Mouse (Mus musculus) liver, embryonic 14.5 days (tissue): ENCODE measurements around the gene Grm8. TPM values are rescaled to one million over a fixed set of nuclear protein-coding genes. Genes with fewer than 3 reads are reported as not detected.

ENCODE experiments used
- ATAC-seq: fragments of 200-750 bp; cut with Nextera tagmentation; 2 replicates; pipeline ENCODE4 v1.8.0; 2017; ENCODE audit warnings: moderate number of reproducible peaks, mild to moderate bottlenecking, moderate library complexity; ENCODE audit not compliant: insufficient read depth
- DNase-seq, 3 experiments: peaks; one replicate each; pipeline ENCODE4 v3.0.0-alpha.2; 2012 to 2013; ENCODE audit warnings: low read depth in 3 of 3, low spot score in 3 of 3
- H3K27ac ChIP-seq: fragments of 300-500 bp; sonication (generic); 2 replicates; pipeline ENCODE4 v1.5.1; 2014; ENCODE audit warnings: moderate library complexity, mild to moderate bottlenecking, control low read depth, inconsistent platforms
- H3K27me3 ChIP-seq: fragments of 300-500 bp; sonication (generic); 2 replicates; pipeline ENCODE4 v1.6.1; 2014; ENCODE audit warnings: mild to moderate bottlenecking, low read length, moderate library complexity; ENCODE audit not compliant: control insufficient read depth, insufficient read depth
- H3K36me3 ChIP-seq: fragments of 300-500 bp; sonication (generic); replicated peaks from 2 replicates; pipeline ENCODE4 v1.6.1; 2014; ENCODE audit warnings: low read depth; ENCODE audit not compliant: control insufficient read depth, insufficient read depth
- H3K4me1 ChIP-seq, 2 experiments: fragments of 200-500 bp in 1 of 2; fragments of 300-500 bp in 1 of 2; sonication (generic) in 1 of 2; replicated peaks; 2 replicates each; pipeline ENCODE4 v1.6.1; 2012 to 2014; ENCODE audit warnings: antibody characterized with exemption in 1 of 2, inconsistent platforms in 1 of 2, low read length in 1 of 2; ENCODE audit not compliant: control insufficient read depth in 2 of 2, insufficient read depth in 2 of 2
- H3K4me2 ChIP-seq: fragments of 300-500 bp; sonication (generic); 2 replicates; pipeline ENCODE4 v1.6.1; 2014; ENCODE audit warnings: low read depth, mild to moderate bottlenecking, control low read depth, moderate library complexity
- H3K4me3 ChIP-seq, 2 experiments: fragments of 200-500 bp in 1 of 2; fragments of 300-500 bp in 1 of 2; sonication (generic) in 1 of 2; 2 replicates each; pipeline ENCODE4 v1.5.1; 2012 to 2014; ENCODE audit warnings: low read depth in 2 of 2, low read length in 2 of 2, mild to moderate bottlenecking in 2 of 2, control low read depth in 1 of 2, inconsistent platforms in 1 of 2, moderate library complexity in 1 of 2; ENCODE audit not compliant: insufficient read depth in 1 of 2
- H3K9ac ChIP-seq: fragments of 300-500 bp; sonication (generic); replicated peaks from 2 replicates; pipeline ENCODE4 v1.6.1; 2014; ENCODE audit warnings: mild to moderate bottlenecking, control low read depth, moderate library complexity
- H3K9me3 ChIP-seq: fragments of 300-500 bp; sonication (generic); 2 replicates; pipeline ENCODE4 v1.6.1; 2016; ENCODE audit warnings: low read length, mixed read lengths; ENCODE audit not compliant: control insufficient read depth
- CTCF ChIP-seq: IDR thresholded peaks from 2 replicates; pipeline ENCODE4 v1.5.1; 2016; ENCODE audit warnings: antibody characterized with exemption, low read depth, control low read depth
- EP300 ChIP-seq: IDR thresholded peaks from 2 replicates; pipeline ENCODE4 v1.6.1; 2016; ENCODE audit warnings: antibody characterized with exemption, low read depth
- WGBS: fragments of 180-500 bp; shearing (Covaris S2); extraction: QIAGEN DNeasy Blood & Tissue Kit; methylation state at CpG from one replicate; pipeline ENCODE4 v1.1.7; 2014; ENCODE audit not compliant: insufficient replicate concordance; 5-methylcytosine and 5-hydroxymethylcytosine counted together
- polyA plus RNA-seq, 2 experiments: library from polyadenylated mRNA; depleted of rRNA in 1 of 2; stranded (reverse) in 1 of 2; unstranded in 1 of 2; fragments of >200 nt; fragmentation: Nextera tagmentation in 1 of 2; extraction: Ambion mirVana in 1 of 2; gene quantifications; 2 replicates each; pipeline versions ENCODE4 v1.2.1 to v1.2.3; 2012 to 2014

Grm8 gene
- polyA plus RNA-seq, 2 experiments: not detected

DNA sequence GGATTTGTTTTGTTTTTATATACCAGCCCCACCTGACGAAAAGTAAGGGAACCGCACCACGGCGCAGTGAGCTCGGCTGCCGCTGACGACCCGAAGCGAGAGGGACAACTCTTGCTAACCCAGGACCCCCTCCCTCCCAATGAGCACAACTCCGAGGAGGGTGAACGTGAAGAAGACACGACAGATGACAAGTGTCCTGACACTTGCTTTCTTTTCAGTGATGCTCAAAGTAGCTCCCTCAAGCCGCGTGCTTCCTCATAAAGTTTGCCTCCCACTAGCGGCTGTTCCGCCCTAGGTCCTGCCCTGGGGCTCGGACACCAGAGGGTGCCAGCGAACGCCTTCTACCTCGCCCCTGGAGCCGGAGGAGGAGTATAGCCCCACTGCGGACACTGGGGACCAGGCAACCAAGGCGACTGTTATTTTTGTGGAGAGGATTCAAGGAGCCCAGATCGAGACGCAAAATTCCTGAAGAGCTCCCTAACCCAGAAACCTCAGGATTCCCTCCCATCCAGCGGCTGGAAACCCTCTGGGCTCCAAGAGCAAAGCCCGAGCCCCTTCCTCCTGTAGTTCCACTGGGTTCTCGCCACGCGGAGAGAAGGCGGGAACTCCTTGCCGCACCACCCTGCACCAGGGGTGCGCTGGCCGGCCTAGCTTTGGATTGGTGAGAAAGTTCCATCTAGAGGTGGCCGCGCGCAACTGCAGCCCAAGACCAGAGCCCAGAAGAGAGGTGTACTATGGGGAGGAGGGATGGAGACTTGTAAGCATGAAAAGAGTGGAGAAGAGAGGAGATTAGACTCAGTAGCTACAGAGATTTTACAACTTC, 644 bp upstream of the Grm8 start:
- under 1% methylated on average over 37 of the region's 37 CpGs for WGBS
- Histone ChIP-seq H3K27me3 (peaks cover 51% of the 10 kb centered on the region), H3K9me3 (no peaks in the 10 kb centered on the region), H3K4me3 (peak overlapping the region; percentile 40), H3K9ac (no peak overlapping the region), H3K27ac (no peak overlapping the region), H3K4me1 (no peaks in the 10 kb centered on the region), H3K36me3 (no peaks in the 10 kb centered on the region), H3K4me2 (peak overlapping the region; percentile 73)
- TF ChIP-seq EP300 (no peak), CTCF (peak; percentile 85)
- ATAC-seq: peak; percentile 76
- peak; percentile 32 to 48 (median 42) for DNase-seq

DNA sequence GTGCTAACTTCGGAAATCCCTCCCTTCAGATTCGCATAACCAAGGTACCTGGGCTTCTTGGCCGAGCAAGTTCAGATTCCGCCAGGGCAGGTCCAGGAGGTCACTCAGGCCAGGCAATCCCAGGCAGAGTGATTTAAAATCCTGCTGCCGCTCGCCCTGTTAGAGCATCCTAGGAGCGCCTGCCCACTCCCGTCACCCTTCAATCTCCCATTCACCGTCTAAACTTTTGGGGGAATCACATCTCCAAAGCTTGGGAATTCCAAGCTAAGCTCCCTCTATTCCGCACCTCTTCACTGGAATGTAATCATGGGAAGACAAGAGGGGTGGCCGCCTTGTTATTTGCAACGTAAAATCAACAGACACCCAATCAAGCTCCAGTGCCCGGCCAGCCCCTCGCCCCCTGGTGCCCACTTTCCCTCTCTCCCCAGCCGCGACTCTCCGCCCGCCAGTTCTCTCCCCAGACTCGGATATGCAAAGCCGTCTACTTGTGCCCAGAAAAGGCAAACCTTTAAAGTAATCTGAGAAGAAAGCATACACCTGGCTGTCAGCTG, 652 bp downstream of the Grm8 start:
- peak overlapping the region; percentile 40; a peak in 1 of 4 replicates for H3K4me3 ChIP-seq
- DNase-seq (no peak), ATAC-seq (no peak)
- WGBS: 2% methylated on average over 20 of the region's 20 CpGs
- no peaks in the 10 kb centered on the region for H3K36me3 ChIP-seq
- H3K27me3 ChIP-seq: peaks cover 51% of the 10 kb centered on the region
- no peak overlapping the region for H3K27ac ChIP-seq
- H3K9me3 ChIP-seq: no peaks in the 10 kb centered on the region
- no peak for TF ChIP-seq EP300
- TF ChIP-seq CTCF: no peak
- H3K4me1 ChIP-seq: no peaks in the 10 kb centered on the region
- H3K9ac ChIP-seq: no peak overlapping the region
- H3K4me2 ChIP-seq: peak overlapping the region; percentile 73

DNA sequence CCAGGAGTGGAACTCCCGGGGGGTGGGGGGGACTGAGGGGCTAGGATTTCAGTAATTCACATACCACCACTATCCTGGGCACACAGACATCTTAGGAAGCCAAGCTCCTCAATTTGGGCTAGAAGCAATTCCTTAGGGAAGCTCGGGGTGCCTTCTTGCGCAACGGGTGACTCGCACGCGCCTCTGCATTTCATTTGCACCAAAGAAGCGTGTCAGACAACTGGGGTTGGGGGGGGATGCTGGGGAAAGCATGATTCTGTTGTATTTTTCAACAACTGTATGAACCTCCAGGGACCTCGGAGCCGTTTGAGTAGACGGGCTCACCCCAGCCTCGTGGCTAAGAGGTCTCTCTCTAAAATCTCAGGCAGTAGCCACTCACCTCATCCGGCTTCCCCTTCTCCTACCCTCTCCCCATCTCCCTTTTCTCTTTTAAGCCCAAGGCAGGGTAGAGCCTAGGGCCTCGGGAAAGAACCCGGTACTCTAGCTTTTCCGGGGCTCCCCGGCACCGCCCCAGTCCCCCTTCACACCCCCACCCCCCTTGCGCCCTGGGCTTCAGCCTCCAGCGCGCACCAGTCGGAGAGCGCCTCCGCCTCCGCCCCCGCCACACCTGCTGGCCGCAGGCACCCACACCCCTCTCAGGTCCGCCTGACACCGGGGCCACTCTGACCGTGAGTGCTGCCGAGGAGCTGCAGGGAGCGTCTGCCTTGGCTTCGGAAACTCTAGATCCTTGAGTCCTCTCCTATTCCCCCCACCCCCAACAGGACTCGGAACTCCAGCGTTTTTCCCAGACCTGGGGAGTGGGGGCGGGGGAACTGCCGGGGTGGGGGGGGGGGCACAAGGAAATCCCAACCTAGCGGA, 1.5 kb downstream of the Grm8 start:
- DNase-seq (no peak), ATAC-seq (no peak)
- H3K4me3 ChIP-seq: no peak overlapping the region
- no peak overlapping the region for H3K4me2 ChIP-seq
- H3K27me3 ChIP-seq: peaks cover 51% of the 10 kb centered on the region
- H3K9me3 ChIP-seq: no peaks in the 10 kb centered on the region
- WGBS: 1% methylated on average over 38 of the region's 38 CpGs
- H3K36me3 ChIP-seq: no peaks in the 10 kb centered on the region
- no peak overlapping the region for H3K27ac ChIP-seq
- H3K9ac ChIP-seq: no peak overlapping the region
- H3K4me1 ChIP-seq: no peaks in the 10 kb centered on the region
- TF ChIP-seq EP300: no peak
- no peak for TF ChIP-seq CTCF

DNA sequence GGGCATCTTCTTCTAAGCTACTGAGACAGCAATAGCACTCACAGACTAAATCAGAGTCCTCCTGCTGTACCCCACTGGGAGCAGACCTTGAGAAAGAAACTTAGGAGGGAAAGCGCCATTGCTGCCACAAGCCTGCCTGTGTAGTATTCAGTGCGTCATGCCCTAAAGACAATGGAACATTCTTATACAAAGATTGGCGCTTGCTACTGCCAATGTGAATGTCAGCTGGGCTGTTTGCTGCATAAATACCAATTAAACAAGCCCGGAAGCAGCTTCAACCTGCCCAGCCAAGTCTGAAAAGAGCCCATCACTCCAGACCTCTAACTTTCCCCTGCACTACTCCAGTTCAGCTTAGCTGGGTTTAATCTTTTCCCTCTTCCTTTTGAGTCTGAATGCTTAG, 2.9 kb downstream of the Grm8 start:
- Histone ChIP-seq H3K27ac (no peak overlapping the region), H3K9ac (no peak overlapping the region), H3K4me3 (no peak overlapping the region), H3K36me3 (no peaks in the 10 kb centered on the region), H3K4me2 (no peak overlapping the region), H3K27me3 (peaks cover 50% of the 10 kb centered on the region), H3K4me1 (no peaks in the 10 kb centered on the region), H3K9me3 (no peaks in the 10 kb centered on the region)
- no peak for TF ChIP-seq CTCF
- TF ChIP-seq EP300: no peak
- DNase-seq: no peak
- WGBS: 16% methylated on average over 4 of the region's 4 CpGs
- ATAC-seq: no peak

DNA sequence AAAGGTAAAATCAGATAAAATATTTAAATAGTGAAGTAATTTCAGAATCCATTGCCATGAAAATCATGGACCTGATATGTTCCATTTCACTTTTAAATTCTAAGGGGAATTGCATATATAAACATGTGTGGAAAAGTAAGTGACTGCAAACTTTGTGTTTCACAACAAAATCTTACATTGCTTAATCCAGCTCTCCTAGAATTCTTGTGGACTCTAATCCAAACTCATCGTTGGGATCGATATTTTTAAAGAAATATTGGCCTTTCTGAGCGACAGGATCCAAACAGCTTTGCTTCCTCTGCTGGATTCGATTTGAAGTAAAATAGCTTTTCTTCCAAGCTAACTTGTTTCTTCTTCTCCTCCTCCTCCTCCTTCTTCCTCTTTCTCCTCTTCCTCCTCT, 6.1 kb downstream of the Grm8 start:
- Histone ChIP-seq H3K4me2 (no peak overlapping the region), H3K9ac (no peak overlapping the region), H3K36me3 (no peaks in the 10 kb centered on the region), H3K27me3 (peaks cover 25% of the 10 kb centered on the region), H3K9me3 (no peaks in the 10 kb centered on the region), H3K27ac (no peak overlapping the region), H3K4me3 (no peak overlapping the region), H3K4me1 (no peaks in the 10 kb centered on the region)
- WGBS: 63% methylated on average over 4 of the region's 4 CpGs
- ATAC-seq (no peak), DNase-seq (no peak)
- TF ChIP-seq EP300 (no peak), CTCF (no peak)
